Mouse (Mus musculus) layer of hippocampus, adult 9-11 months (tissue): ENCODE measurements at regions not wholly inside any gene's neighbourhood (a gene's known extent, or its start where the extent isn't known, plus 50 kb on each side); places are given as distances from the start of the nearest gene placed in this dataset.
"Not testable (repeated sequence)": the region's sequence is repeated elsewhere in the genome, so short reads cannot be mapped to it uniquely, and the experiment has no call there.

Experiments
- DNase-seq: peaks from one replicate; pipeline ENCODE4 v3.0.0; 2022

DNA sequence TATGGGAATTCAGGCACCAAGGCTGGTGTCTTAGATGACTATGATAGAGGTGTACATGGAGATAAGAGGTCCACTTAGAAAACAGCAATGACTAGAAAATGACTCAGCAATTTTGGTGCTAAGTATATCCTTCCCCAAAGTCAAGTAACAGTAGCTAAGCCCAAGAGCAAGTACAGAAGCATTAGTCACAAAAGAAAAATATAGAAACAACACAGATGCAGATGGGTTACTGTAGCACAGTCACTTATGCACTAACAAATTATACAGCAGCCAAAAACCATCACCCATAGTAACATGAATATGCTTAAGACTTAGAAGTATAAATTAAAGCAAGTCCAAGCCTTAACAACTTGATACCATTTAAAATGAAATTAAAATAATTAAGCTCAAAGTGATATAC, 378.5 kb upstream of the Meis2 start:
- no peak for DNase-seq

- no peak for DNase-seq
Measured at GRCm38 (mm10) chr2:116440252-116440651, 374.6 kb upstream of the Meis2 start.

- no peak for DNase-seq
Measured at GRCm38 (mm10) chr2:116433481-116433880, 367.8 kb upstream of the Meis2 start.

GRCm38 (mm10) chr2:116424131-116424530, 358.5 kb upstream of the Meis2 start:
- no peak for DNase-seq

DNA sequence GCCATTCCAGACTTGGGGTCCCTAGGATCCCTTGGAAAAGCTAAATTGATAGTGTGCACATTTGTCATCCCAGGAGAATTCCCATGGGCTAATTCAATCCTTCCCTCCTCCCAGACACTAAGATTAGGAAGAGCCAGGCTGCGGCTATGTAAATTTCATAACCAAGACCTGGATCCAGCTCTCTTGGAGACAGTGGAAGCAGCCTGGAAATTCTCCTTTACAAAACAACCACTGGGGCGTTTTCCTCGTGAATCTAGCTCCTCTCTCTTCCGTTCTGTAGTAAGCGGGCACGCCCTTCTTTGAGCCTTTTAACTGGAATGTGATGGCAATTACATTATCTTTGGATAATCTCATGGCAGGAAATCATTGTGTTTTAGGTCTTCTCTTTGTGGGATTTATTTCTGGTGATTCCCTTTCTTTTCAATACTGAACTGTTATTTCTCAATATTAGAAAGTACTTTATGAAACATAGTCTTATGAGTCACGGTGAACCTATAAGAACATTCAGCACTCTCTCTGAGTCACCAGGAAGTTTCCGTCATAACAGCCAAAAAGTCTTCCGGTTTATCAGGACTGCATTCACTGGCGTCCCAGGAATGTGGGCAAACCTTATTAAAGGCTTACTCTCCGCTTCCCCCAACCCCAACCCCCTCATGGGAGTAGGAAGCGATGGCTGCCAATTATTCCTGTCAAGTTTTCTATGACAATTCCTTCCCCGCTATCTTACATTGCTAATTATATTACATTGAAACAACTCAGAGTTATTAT, 352.0 kb upstream of the Meis2 start:
- no peak for DNase-seq

GRCm38 (mm10) chr2:116415742-116416141, 350.1 kb upstream of the Meis2 start:
- no peak for DNase-seq

DNA sequence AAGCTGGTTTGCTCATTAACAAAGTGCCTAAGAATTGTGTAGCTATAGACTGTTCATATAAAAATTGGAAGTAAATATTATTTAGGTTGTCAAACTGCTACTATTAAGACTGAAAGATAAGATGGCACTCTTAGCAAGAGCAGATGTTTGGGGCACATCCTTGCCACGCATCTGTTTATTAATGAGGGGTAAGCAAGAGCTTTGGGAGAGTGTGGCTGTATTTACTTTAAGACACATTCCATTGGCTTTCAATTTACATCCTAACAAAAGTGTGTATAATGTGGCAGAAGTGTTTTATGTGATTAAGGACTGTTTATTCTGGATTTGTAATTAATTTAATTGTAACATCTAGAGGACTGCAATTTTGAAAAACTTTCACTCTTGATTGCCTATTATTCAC, 336.5 kb upstream of the Meis2 start:
- no peak for DNase-seq

DNA sequence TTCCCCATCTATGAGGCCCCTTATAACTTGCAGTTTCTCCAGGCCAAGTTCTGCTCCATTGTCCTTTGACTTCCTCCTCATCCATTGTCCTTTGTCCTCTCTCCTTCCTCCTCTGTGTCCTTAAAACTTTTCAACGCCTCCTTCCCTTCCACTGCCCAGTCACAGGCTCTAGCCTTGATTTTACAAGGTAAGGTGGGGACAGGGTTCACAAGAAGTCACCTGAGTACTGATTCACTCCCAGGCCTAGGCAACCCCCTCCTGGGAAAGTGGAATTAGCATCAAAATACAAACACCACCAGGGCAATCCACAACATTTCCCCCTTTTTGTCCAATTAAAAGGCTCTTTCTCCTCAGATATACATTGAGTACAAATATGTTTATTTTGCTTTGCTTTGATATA, 334.3 kb upstream of the Meis2 start:
- DNase-seq: no peak

- no peak for DNase-seq
Measured at GRCm38 (mm10) chr2:116368811-116369210, 303.2 kb upstream of the Meis2 start.

DNA sequence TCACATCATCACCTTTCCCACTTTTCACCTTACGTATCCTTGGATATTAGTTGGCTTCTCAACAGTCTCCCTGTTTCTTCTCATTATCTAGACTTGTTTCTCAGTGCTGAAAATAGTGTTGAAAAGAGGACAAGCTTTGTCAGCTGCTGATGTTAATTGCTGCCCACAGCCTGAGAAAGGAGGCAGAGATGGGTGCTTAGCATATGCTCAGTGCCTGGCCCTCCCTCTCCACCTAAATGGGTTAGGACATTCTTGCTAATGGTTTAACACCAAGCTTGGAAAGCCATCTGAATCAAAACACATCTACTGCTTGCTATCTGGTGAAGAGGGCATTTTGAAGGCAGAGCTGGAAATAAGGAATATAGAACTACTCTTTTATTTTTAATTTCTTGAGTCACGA, 298.5 kb upstream of the Meis2 start:
- DNase-seq: no peak

DNA sequence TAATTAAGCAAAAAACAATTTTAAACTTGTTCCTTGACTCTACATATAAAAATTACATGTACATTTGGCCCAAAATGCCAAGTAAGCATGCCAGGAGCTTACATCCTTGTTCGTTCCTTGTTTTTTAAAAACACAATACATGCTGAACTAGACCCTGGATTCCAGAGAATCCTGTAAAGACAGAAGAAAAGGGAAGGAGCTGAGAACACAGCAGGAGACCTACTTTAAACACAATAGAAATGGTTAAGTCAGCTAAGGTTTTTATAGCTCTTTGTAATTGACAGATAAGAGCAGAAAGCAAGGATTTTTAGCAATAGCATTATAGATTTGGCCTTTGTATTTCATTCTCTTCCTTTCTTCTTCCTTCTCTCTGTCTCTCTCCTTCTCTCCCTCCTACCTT, 292.5 kb upstream of the Meis2 start:
- no peak for DNase-seq

DNA sequence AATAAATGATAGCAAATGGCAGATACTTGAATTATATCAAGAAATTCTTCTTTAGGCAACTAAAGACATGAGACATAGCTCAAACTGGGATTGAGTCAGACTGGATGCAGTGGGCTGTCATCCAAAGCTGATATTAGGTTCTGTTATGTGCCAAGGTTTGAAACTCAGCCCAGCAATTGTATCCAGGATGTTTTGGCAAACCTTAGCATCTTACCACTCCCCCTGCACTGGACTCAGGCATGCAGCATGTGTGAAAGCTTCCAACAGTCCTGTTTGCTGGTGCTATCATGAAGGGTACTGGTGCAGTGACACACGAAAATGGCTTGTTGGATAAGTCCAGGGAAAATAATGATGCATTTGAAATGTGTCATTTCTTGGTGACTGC, 282.9 kb upstream of the Meis2 start:
- DNase-seq: peak; percentile 5

GRCm38 (mm10) chr2:116347827-116348529, 282.3 kb upstream of the Meis2 start:
- no peak for DNase-seq

DNA sequence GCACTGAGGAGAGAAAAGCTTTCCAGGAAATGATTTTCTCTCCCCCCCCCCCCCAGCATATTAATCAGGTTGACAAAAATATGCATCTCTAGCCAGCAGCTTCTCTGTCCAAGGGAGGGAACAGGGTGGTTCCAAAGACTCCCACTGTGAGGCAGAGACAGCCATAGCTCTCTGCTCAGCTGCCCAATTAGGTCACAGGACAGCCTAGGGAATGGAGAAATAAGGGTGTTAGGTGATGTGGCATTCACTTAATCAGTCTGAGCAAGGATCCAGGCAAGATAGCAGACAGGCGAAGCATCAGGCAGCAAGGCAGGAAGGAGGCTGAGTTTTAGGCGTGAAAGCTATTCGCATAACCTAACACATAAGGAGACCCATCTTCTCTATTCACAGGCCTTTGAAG, 266.2 kb upstream of the Meis2 start:
- DNase-seq: no peak

DNA sequence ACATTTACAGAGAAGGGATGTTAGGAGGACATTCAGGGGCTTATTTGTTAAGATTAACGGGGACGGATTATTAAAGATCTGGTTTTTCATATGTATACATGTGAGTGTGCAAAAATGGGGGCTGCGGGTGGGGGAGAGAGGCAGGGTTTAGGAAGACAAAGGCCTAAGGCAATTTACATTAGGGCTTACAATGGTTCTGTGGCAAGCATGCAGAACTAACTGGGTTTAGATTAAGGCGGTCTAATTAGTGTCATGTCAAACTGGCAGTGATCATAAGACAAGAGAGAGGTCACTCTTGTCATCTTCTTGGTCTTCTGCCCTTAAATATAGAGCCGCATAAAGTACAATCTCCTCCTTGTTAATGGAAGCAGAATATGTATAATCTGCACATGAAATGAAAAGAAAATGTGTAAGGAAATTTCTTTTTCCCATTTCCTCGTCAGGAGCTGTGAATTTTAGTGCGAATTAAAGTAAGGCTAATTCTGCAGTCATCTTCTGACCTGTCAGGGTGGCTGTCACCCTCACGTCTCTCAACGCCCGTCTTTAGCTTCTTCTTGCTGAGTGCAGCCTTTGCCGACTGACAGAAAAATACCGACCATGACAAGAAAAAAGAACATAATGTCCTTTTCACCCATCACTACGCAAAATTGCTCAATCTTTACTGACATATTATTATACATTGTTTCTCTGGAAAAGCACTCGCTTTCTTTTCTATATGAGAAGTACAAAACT, 256.6 kb upstream of the Meis2 start:
- no peak for DNase-seq

DNA sequence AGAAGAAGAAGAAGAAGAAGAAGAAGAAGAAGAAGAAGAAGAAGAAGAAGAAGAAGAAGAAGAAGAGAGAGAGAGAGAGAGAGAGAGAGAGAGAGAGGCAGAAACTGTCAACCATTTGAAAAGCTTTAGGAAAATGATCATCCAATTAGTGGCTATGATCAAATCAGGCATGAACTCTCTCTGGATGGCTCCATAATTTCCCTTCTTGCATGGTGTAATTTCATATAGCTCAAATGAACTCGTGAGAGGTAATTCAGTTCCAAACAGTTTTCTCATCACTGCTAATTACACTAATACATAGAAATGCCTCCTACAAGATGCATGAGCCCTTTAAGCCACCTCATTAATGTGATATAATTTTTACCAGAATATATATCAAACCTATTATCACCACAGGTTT, 233.9 kb upstream of the Meis2 start:
- no peak for DNase-seq

DNA sequence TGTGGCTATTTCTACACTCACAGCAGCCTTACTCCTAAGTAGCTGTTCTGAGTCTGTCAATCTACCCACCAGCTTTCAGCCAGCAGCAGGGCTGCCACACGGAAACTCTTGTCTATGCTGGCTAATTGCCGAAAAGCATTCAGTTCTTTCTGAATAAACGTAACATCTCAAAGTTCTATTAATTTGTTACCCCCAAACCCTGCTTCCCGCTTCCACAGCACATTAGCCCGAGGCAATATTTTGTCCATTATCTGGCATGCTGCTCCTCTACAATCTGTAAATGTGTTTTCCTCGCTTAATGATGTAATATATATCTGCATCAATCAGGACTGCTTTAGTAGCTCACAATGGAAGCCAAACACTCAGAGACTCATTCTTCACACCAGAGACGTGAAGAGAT, 224.2 kb upstream of the Meis2 start:
- no peak for DNase-seq

GRCm38 (mm10) chr2:116243191-116243590, 177.6 kb upstream of the Meis2 start:
- not testable (repeated sequence) for DNase-seq

- DNase-seq: peak; percentile 71
Measured at GRCm38 (mm10) chr2:116236731-116237130, 171.1 kb upstream of the Meis2 start.

GRCm38 (mm10) chr2:116232793-116233192, 167.2 kb upstream of the Meis2 start:
- DNase-seq: no peak

DNA sequence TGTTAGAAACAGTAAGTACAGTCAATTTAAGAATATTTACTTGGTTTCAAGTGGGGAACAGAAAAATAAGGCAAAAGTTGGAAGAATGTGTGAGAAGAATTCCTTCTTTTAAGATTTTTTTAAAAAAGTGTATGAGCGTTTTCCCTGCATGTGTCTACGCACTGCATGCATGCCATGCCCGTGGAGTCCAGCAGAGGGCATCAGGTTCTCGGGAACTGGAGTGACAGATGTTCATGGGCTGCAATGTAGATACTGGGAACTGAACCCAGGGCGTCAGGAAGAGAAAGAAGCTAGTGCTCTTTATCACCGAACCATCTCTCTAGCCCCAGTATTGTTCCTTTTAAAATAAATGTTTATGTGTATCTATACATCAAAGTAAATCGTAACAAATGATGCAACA, 150.8 kb upstream of the Meis2 start:
- DNase-seq: no peak

DNA sequence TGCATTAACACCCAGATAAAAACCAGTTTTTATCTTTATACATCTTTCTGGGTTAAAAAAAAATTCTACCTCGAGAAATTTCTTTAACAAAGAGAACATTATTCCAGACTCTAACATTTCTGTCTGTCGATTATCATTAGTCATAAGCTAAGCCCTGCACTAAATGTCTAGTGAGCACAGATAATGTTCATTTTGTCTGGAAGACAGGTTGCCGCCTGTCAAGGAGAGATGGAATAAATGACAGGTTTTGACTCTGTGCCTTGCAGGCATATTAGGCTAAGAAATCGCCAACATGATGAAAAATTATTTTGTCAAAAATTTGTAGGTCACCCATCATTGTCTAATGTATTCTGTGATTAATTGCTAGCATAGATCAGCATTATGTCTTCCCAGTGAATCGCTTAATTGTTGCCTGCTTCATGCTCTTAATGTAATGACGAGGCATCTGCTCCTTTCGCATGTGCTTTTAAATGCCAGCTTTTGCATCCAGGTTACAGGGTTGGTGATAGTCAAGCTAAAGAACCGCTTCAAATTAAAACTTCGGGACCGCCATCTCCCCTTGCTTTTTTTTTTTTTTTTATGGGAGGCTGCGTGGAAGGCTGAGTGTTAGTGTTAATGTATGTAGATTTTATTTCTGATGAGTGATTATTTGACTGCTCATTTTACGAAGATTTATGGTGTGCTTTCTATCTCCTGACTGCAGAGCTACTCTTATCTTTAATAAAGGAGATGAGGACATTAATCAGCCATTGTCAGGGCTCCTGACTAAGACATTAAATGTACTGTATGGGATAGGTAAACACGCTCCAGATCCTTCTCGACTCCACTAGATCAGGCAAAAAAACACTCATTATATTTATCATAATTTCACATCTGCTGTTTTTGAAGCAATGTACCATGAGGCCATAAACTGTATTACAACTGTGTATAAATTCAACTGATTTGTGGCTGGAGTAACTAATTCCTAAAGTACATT, 135.9 kb upstream of the Meis2 start:
- DNase-seq: no peak

- DNase-seq: no peak
Measured at GRCm38 (mm10) chr2:116200795-116201194, 135.2 kb upstream of the Meis2 start.
